Mouse (Mus musculus) forebrain, postnatal 0 days (tissue): ENCODE measurements around the gene Plekha3. TPM values are rescaled to one million over a fixed set of nuclear protein-coding genes. Genes with fewer than 3 reads are reported as not detected.

Source experiments
- ATAC-seq: fragments of 200-750 bp; cut with Nextera tagmentation; 2 replicates; pipeline ENCODE4 v1.8.0; 2017; ENCODE audit warnings: mild to moderate bottlenecking, moderate library complexity
- DNase-seq: peaks from one replicate; pipeline ENCODE4 v3.0.0-alpha.2; 2015
- H3K27ac ChIP-seq: fragments of 300-500 bp; sonication (generic); 2 replicates; pipeline ENCODE4 v1.5.1; 2014; ENCODE audit warnings: low read depth, mild to moderate bottlenecking, antibody characterized with exemption, low read length, moderate library complexity, mixed read lengths
- H3K27me3 ChIP-seq: fragments of 300-500 bp; sonication (generic); 2 replicates; pipeline ENCODE4 v1.6.1; 2014; ENCODE audit warnings: mild to moderate bottlenecking, low read length, mixed read lengths; ENCODE audit not compliant: insufficient read depth
- H3K36me3 ChIP-seq: fragments of 300-500 bp; sonication (generic); 2 replicates; pipeline ENCODE4 v1.6.1; 2014; ENCODE audit warnings: mild to moderate bottlenecking, moderate library complexity; ENCODE audit not compliant: insufficient read depth
- H3K4me1 ChIP-seq: fragments of 300-500 bp; sonication (generic); 2 replicates; pipeline ENCODE4 v1.6.1; 2014; ENCODE audit warnings: antibody characterized with exemption; ENCODE audit not compliant: insufficient read depth
- H3K4me2 ChIP-seq: fragments of 300-500 bp; sonication (generic); 2 replicates; pipeline ENCODE4 v1.6.1; 2014; ENCODE audit warnings: low read depth, mild to moderate bottlenecking, moderate library complexity
- H3K4me3 ChIP-seq: fragments of 300-500 bp; sonication (generic); 2 replicates; pipeline ENCODE4 v1.5.1; 2014; ENCODE audit warnings: low read depth, low read length, mixed read lengths
- H3K9ac ChIP-seq: fragments of 300-500 bp; sonication (generic); 2 replicates; pipeline ENCODE4 v1.6.1; 2014; ENCODE audit warnings: mild to moderate bottlenecking
- H3K9me3 ChIP-seq: fragments of 300-500 bp; sonication (generic); 2 replicates; pipeline ENCODE4 v1.6.1; 2016; ENCODE audit warnings: low read length
- CTCF ChIP-seq: sonication (generic); IDR thresholded peaks from 2 replicates; pipeline ENCODE4 v1.5.1; 2016; ENCODE audit warnings: antibody characterized with exemption, control low read depth, low read depth
- WGBS: fragments of 180-500 bp; shearing (Covaris S2); extraction: QIAGEN DNeasy Blood & Tissue Kit; methylation state at CpG from one replicate; pipeline ENCODE4 v1.1.7; 2014; 5-methylcytosine and 5-hydroxymethylcytosine counted together
- polyA plus RNA-seq: library from polyadenylated mRNA; unstranded; fragments of >200 nt; fragmentation: Nextera tagmentation; extraction: Ambion mirVana; gene quantifications from 2 replicates; pipeline ENCODE4 v1.2.1, GENCODE M21; 2015
- total RNA-seq: library from RNA; depleted of rRNA; stranded (reverse); fragments of >200 nt; gene quantifications from 2 replicates; pipeline ENCODE4 v1.2.3, GENCODE M21; 2014

Plekha3 gene
- total and polyA plus RNA-seq, 2 experiments from 2014 or later = 9.1 to 21.6 TPM

- no peak for TF ChIP-seq CTCF
- H3K27me3 ChIP-seq = no peaks in the 10 kb centered on the region
- peak overlapping the region; percentile 71 for H3K4me2 ChIP-seq
- peaks cover 3% of the 10 kb centered on the region; the same call in 1 of the 2 replicates for H3K4me1 ChIP-seq
- H3K9me3 ChIP-seq = no peaks in the 10 kb centered on the region
- H3K4me3 ChIP-seq = peak overlapping the region; percentile 67
- 30% methylated on average over 13 of the region's 13 CpGs for WGBS
- DNase-seq (no peak), ATAC-seq (peak; percentile 10; the same call in 1 of the 2 replicates)
- H3K27ac ChIP-seq = peak overlapping the region; percentile 82
- peaks cover 6% of the 10 kb centered on the region; the same call in 1 of the 2 replicates for H3K36me3 ChIP-seq
- H3K9ac ChIP-seq = peak overlapping the region; percentile 80
Observed at GRCm38 (mm10) chr2:76648666-76649141, 26.4 kb upstream of the Plekha3 start.

- DNase-seq (no peak), ATAC-seq (no peak)
- no peaks in the 10 kb centered on the region for H3K36me3 ChIP-seq
- no peak overlapping the region for H3K4me3 ChIP-seq
- H3K9ac ChIP-seq = no peak overlapping the region
- H3K27ac ChIP-seq = no peak overlapping the region
- H3K4me2 ChIP-seq = no peak overlapping the region
- no peaks in the 10 kb centered on the region for H3K27me3 ChIP-seq
- 96% methylated on average over 4 of the region's 4 CpGs for WGBS
- no peak for TF ChIP-seq CTCF
- H3K9me3 ChIP-seq = no peaks in the 10 kb centered on the region
- peaks cover 3% of the 10 kb centered on the region; the same call in 1 of the 2 replicates for H3K4me1 ChIP-seq
Observed at GRCm38 (mm10) chr2:76653070-76653469, 22.0 kb upstream of the Plekha3 start.

DNA sequence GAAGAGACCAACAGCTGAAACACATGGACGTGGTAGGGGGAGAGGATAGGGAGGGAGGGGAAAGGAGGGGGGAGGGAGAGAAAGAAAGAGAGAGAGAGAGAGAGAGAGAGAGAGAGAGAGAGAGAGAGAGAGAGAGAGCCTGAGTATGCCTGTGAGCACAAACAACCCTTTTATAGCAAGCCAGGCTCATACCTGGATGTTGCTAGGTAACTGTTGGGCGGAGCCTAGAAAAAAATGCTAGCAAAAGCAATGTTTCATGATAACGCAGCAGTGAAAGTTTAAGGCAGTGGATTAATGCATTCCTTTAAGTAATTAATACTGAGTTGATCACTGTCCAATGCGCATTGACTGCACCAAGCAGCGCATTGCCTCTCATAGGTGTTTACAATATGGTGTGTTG, 20.4 kb upstream of the Plekha3 start:
- Histone ChIP-seq H3K4me2 (no peak overlapping the region), H3K27ac (no peak overlapping the region), H3K4me3 (no peak overlapping the region), H3K4me1 (no peaks in the 10 kb centered on the region), H3K27me3 (no peaks in the 10 kb centered on the region), H3K9me3 (no peaks in the 10 kb centered on the region), H3K36me3 (no peaks in the 10 kb centered on the region), H3K9ac (no peak overlapping the region)
- no peak for DNase-seq
- ATAC-seq = peak; percentile 53; the same call in 1 of the 2 replicates
- TF ChIP-seq CTCF = no peak
- WGBS = 73% methylated on average over 5 of the region's 5 CpGs

DNA sequence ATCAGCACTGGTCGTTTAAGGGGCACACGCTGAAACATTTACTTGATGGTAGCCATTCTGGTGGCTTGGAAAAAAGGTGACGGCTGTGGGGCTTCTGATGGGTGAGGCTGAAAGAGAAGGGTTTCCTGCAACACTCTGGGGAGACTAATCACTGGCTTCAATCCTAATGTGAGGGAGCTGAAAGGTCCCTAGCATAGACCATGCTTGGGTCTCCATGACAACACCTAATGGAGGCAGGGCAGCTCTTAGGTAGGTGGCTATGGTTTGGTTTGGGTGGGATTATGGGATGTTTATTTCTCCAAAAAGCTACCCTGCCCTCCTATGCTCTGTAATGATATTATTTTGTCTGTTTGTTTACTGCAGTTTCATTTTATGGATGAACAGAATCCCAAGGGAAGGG, 19.6 kb upstream of the Plekha3 start:
- H3K4me2 ChIP-seq = no peak overlapping the region
- ATAC-seq (peak; percentile 53; the same call in 1 of the 2 replicates), DNase-seq (no peak)
- TF ChIP-seq CTCF = no peak
- no peaks in the 10 kb centered on the region for H3K36me3 ChIP-seq
- H3K9ac ChIP-seq = no peak overlapping the region
- no peaks in the 10 kb centered on the region for H3K27me3 ChIP-seq
- H3K4me1 ChIP-seq = no peaks in the 10 kb centered on the region
- WGBS = 79% methylated on average over 3 of the region's 3 CpGs
- no peak overlapping the region for H3K4me3 ChIP-seq
- H3K9me3 ChIP-seq = no peaks in the 10 kb centered on the region
- no peak overlapping the region for H3K27ac ChIP-seq

DNA sequence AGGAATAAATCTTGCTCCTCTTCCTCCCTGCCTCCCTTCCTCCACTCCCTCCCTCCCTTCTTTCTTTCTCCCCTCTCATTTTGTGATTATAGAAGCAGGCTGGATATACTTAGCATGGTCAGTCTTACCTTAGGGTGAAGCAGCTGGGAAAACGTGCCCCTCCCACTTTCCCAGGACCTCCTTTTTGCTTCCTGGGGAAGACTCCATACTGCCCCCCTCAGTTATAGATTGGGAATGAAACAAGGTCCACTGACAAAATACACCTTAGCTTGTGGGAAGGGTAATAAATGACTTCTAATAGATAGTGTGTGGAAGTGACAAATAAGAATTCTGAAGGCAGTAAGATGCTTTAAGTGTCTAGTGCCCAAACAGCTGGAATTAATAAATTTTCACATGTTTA, 19.1 kb upstream of the Plekha3 start:
- Histone ChIP-seq H3K9ac (no peak overlapping the region), H3K4me3 (no peak overlapping the region), H3K27me3 (no peaks in the 10 kb centered on the region), H3K27ac (no peak overlapping the region), H3K9me3 (no peaks in the 10 kb centered on the region), H3K36me3 (no peaks in the 10 kb centered on the region), H3K4me1 (no peaks in the 10 kb centered on the region), H3K4me2 (no peak overlapping the region)
- DNase-seq = no peak
- no peak for ATAC-seq
- WGBS = 20% methylated on average over 1 of the region's 1 CpGs
- TF ChIP-seq CTCF = peak; percentile 26; the same call in 1 of the 2 replicates

DNA sequence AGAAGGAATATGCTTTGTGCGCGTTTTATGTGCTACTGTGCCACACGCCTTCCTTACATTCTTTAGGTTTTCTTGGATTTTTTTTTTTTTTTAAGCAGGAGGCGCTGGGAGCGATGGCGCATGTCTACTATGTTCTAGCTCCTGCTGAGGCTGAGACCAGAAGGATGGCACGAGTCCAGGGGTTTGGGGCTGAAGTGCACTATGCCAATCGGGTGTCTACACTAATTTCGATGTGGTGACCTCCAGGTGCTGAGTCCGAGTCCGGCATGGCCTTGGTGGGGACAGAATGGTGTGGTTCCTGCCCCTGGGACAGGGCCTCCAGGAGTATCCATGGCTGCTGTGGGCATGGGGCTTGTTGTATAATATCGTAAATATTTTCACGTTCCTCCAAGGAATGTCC, 16.5 kb upstream of the Plekha3 start:
- WGBS = 79% methylated on average over 13 of the region's 13 CpGs

GRCm38 (mm10) chr2:76659419-76659818, 15.7 kb upstream of the Plekha3 start:
- no peak overlapping the region for H3K9ac ChIP-seq
- no peaks in the 10 kb centered on the region for H3K27me3 ChIP-seq
- H3K4me1 ChIP-seq = no peaks in the 10 kb centered on the region
- ATAC-seq = no peak
- no peak overlapping the region for H3K4me3 ChIP-seq
- H3K9me3 ChIP-seq = no peaks in the 10 kb centered on the region
- DNase-seq = no peak
- WGBS = 42% methylated on average over 7 of the region's 8 CpGs
- H3K36me3 ChIP-seq = no peaks in the 10 kb centered on the region
- no peak for TF ChIP-seq CTCF
- H3K4me2 ChIP-seq = no peak overlapping the region
- H3K27ac ChIP-seq = no peak overlapping the region

More for the DNA sequence above, 16.5 kb upstream of the Plekha3 start:
- Histone ChIP-seq H3K36me3 (no peaks in the 10 kb centered on the region), H3K9me3 (no peaks in the 10 kb centered on the region), H3K4me1 (no peaks in the 10 kb centered on the region), H3K4me2 (no peak overlapping the region), H3K27me3 (no peaks in the 10 kb centered on the region), H3K27ac (no peak overlapping the region), H3K4me3 (no peak overlapping the region), H3K9ac (no peak overlapping the region)
- ATAC-seq = no peak
- DNase-seq = no peak
- TF ChIP-seq CTCF = no peak

DNA sequence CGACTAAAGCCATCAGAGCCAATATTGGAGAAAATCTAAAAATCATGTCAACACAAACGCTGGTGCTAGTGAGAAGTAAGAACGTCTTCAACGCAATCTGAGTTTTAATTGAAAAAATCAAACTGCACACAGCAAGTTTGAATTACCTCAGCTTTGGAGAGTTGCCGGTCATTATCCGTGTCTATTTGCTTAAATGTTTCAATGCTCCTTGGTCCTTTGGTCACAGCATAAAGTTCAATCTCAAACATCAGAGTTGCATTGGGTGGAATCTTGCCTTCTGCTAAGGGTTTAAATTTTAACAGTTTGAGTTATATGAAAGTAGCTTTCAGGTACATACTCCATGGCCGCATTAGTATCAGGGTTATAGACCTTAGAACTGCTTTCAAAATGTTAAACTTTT, 9.6 kb upstream of the Plekha3 start:
- WGBS = 95% methylated on average over 7 of the region's 7 CpGs
- Histone ChIP-seq H3K9ac (no peak overlapping the region), H3K4me1 (no peaks in the 10 kb centered on the region), H3K27me3 (no peaks in the 10 kb centered on the region), H3K27ac (no peak overlapping the region), H3K4me2 (no peak overlapping the region), H3K36me3 (no peaks in the 10 kb centered on the region), H3K9me3 (no peaks in the 10 kb centered on the region), H3K4me3 (no peak overlapping the region)
- DNase-seq (no peak), ATAC-seq (no peak)
- no peak for TF ChIP-seq CTCF
